Mouse (Mus musculus) embryonic facial prominence, embryonic 14.5 days (tissue): ENCODE measurements at regions not wholly inside any gene's neighbourhood (a gene's known extent, or its start where the extent isn't known, plus 50 kb on each side); places are given as distances from the start of the nearest gene placed in this dataset.
A peak's percentile ranks its signal among the peaks of the same experiment; 100 is the strongest.

Source experiments
- ATAC-seq: fragments of 200-750 bp; cut with Nextera tagmentation; 2 replicates; pipeline ENCODE4 v1.8.0; 2017; ENCODE audit warnings: low read depth, moderate number of reproducible peaks, moderate TSS enrichment
- DNase-seq: peaks from one replicate; pipeline ENCODE4 v3.0.0-alpha.2; 2015; ENCODE audit warnings: low spot score
- H3K27ac ChIP-seq: fragments of 300-500 bp; sonication (generic); replicated peaks from 2 replicates; pipeline ENCODE4 v1.5.1; 2014; ENCODE audit warnings: low read depth, mild to moderate bottlenecking, low read length, moderate library complexity
- H3K27me3 ChIP-seq: fragments of 300-500 bp; sonication (generic); replicated peaks from 2 replicates; pipeline ENCODE4 v1.6.1; 2014; ENCODE audit warnings: low read length; ENCODE audit not compliant: control insufficient read depth, insufficient read depth
- H3K36me3 ChIP-seq: fragments of 300-500 bp; sonication (generic); 2 replicates; pipeline ENCODE4 v1.6.1; 2014; ENCODE audit warnings: low read length, mixed read lengths; ENCODE audit not compliant: control insufficient read depth, insufficient read depth
- H3K4me1 ChIP-seq: fragments of 300-500 bp; sonication (generic); 2 replicates; pipeline ENCODE4 v1.6.1; 2014; ENCODE audit warnings: antibody characterized with exemption, low read length; ENCODE audit not compliant: control insufficient read depth, insufficient read depth
- H3K4me2 ChIP-seq: fragments of 300-500 bp; sonication (generic); 2 replicates; pipeline ENCODE4 v1.6.1; 2014; ENCODE audit warnings: low read depth, mild to moderate bottlenecking, low read length, moderate library complexity, mixed read lengths
- H3K4me3 ChIP-seq: fragments of 300-500 bp; sonication (generic); 2 replicates; pipeline ENCODE4 v1.5.1; 2014; ENCODE audit warnings: low read depth, mild to moderate bottlenecking, low read length
- H3K9ac ChIP-seq: fragments of 300-500 bp; sonication (generic); 2 replicates; pipeline ENCODE4 v1.6.1; 2014; ENCODE audit warnings: low read depth, mild to moderate bottlenecking, low read length, moderate library complexity, mixed read lengths
- H3K9me3 ChIP-seq: fragments of 300-500 bp; sonication (generic); 2 replicates; pipeline ENCODE4 v1.6.1; 2016; ENCODE audit warnings: low read length; ENCODE audit not compliant: control insufficient read depth
- WGBS: fragments of 180-500 bp; shearing (Covaris S2); extraction: QIAGEN DNeasy Blood & Tissue Kit; methylation state at CpG from one replicate; pipeline ENCODE4 v1.1.7; 2014; 5-methylcytosine and 5-hydroxymethylcytosine counted together

DNA sequence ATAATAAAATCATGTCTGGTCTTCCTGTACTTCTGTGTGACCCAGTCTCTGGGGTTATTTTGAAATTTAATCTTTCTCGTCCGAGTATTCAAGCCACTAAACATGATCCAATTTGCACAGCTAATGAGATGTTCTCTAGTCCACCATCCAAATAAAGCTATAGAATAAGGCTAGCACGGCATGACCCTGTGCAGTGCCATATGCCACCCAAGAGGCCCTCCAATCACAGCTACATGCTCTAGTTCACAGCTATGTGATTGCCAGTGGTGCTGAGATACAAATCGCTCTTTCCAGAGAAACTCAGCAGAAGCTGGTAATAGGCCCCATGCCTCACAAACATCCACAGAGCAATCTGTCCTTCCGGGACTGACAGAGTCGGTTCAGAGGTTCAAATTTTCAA lies 426.3 kb downstream of the Ipo11 start:
- no peak for ATAC-seq
- Histone ChIP-seq H3K9me3 (no peaks in the 10 kb centered on the region), H3K4me1 (no peaks in the 10 kb centered on the region), H3K27ac (no peak overlapping the region), H3K9ac (no peak overlapping the region), H3K4me2 (no peak overlapping the region), H3K4me3 (no peak overlapping the region), H3K36me3 (no peaks in the 10 kb centered on the region), H3K27me3 (no peaks in the 10 kb centered on the region)
- DNase-seq: no peak
- 79% methylated on average over 6 of the region's 6 CpGs for WGBS

DNA sequence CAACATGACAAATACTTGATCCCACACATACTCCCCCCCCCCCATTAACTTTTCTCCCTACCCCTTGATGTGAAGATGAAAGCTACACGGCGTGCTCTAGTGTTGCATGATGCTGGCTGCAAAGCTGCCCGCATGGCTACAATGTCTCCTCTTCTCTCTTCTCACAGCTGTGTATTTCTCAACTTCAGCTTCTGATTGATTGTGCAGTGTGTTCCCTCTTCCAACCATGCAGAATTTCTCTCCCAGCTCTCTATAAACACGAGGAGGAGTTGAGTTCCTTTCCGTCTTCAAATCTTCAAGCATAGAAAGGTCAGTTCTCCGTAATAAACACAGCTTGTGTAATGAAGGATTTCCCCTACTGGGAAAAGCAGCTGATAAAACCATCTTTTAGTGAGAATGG lies 435.5 kb downstream of the Ipo11 start:
- Histone ChIP-seq H3K27me3 (no peaks in the 10 kb centered on the region), H3K36me3 (no peaks in the 10 kb centered on the region), H3K9ac (no peak overlapping the region), H3K4me3 (no peak overlapping the region), H3K9me3 (no peaks in the 10 kb centered on the region), H3K27ac (no peak overlapping the region), H3K4me1 (no peaks in the 10 kb centered on the region), H3K4me2 (no peak overlapping the region)
- WGBS: 69% methylated on average over 6 of the region's 6 CpGs
- no peak for ATAC-seq
- DNase-seq: no peak

DNA sequence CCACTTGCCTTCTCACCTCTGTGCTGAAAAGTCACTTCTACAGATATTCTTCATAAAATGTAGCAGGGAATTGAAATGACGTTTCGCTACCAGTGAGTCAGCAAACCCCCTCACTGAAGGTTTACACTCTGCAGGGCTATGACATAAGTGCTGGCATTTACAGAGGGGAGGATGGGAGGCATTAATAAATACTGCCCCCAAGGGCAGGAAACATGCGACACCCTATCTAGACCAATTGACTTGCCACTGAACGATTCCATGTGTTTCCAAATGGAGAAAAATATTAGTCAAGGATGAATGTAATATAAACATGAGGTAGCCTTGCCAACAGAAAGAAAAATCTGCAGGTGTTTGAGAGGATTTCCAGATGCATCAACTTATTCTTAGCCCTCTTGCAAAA lies 465.5 kb downstream of the Ipo11 start:
- 37% methylated on average over 4 of the region's 4 CpGs for WGBS
- DNase-seq (peak; percentile 22), ATAC-seq (no peak)
- Histone ChIP-seq H3K27me3 (no peaks in the 10 kb centered on the region), H3K4me2 (no peak overlapping the region), H3K4me1 (no peaks in the 10 kb centered on the region), H3K4me3 (no peak overlapping the region), H3K9ac (no peak overlapping the region), H3K36me3 (no peaks in the 10 kb centered on the region), H3K27ac (no peak overlapping the region), H3K9me3 (no peaks in the 10 kb centered on the region)

DNA sequence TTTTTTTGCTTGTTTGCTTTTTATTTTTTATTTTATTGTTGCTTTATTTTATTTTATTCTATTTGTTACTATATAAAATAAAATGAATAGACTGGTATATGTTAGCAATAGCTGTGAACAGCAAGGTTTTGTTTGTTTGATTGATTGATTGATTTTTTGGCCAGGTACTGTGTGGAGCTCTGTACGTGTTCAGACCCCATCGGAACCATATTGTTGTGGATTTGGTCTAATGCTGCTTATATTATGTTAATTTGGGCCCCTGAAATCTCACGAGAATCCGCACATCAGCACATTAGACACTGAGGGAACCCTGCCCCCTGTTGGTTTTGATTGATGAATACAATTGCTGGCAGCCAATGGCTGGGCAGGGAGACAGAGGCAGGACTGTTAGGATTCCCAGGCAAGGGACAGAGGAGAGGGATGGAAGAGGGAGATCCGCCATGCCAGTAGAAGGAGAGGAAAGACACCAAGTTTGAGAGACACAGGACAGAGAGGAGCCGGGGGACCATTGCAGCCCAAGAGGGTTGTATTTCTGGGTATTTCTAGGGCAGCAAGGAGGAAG lies 482.3 kb downstream of the Ipo11 start:
- Histone ChIP-seq H3K4me3 (no peak overlapping the region), H3K9me3 (no peaks in the 10 kb centered on the region), H3K9ac (no peak overlapping the region), H3K27me3 (no peaks in the 10 kb centered on the region), H3K27ac (no peak overlapping the region), H3K4me1 (no peaks in the 10 kb centered on the region), H3K36me3 (no peaks in the 10 kb centered on the region), H3K4me2 (no peak overlapping the region)
- ATAC-seq: no peak
- DNase-seq: no peak
- 84% methylated on average over 6 of the region's 6 CpGs for WGBS

DNA sequence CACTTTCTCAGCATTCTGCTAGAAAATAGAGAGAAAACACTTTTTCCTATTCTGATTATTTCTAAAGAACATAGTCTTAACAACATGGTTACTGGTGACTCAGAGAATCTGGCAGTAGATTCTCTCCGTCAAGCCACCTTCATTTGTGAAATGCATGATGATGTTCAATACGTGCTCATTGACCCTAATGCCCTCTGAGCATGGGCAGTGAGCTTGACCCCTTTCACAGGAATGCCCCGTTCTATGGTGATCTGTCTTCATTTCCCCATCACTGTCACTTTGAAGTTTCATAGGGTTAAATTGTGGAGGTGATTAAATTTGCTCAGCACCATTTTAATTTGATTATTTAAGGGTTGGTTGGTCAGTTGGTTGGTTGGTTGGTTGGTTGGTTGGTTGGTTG lies 504.6 kb downstream of the Ipo11 start:
- H3K9ac ChIP-seq: no peak overlapping the region
- DNase-seq: no peak
- H3K4me1 ChIP-seq: no peaks in the 10 kb centered on the region
- H3K27me3 ChIP-seq: no peaks in the 10 kb centered on the region
- H3K4me3 ChIP-seq: no peak overlapping the region
- no peak for ATAC-seq
- H3K27ac ChIP-seq: no peak overlapping the region
- no peaks in the 10 kb centered on the region for H3K9me3 ChIP-seq
- no peak overlapping the region for H3K4me2 ChIP-seq
- H3K36me3 ChIP-seq: no peaks in the 10 kb centered on the region
- WGBS: 61% methylated on average over 3 of the region's 3 CpGs

DNA sequence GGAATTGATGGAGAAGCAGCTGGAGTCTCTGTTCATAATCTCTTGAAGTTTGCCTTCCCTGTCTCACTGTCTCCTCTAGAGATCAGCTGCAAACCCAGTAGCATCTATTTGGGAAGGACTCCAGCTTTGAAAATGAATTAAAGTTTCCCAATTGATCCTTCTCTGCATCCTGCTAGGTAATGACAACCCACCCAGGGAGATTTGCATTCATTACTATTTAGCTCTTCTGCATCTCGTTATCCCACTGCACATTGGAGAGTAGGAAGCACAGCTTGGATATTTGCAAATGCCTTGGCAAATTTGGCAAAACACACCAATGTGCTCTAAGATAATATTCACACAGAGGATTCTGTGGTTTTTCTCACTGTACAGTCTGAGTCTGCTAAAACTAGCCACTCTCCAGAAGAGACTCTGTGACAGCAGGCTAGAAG lies 530.1 kb downstream of the Ipo11 start:
- 33% methylated on average over 1 of the region's 1 CpGs for WGBS
- Histone ChIP-seq H3K27me3 (no peaks in the 10 kb centered on the region), H3K9me3 (no peaks in the 10 kb centered on the region), H3K4me3 (no peak overlapping the region), H3K27ac (no peak overlapping the region), H3K36me3 (no peaks in the 10 kb centered on the region), H3K9ac (no peak overlapping the region), H3K4me1 (no peaks in the 10 kb centered on the region), H3K4me2 (no peak overlapping the region)
- ATAC-seq (no peak), DNase-seq (no peak)

DNA sequence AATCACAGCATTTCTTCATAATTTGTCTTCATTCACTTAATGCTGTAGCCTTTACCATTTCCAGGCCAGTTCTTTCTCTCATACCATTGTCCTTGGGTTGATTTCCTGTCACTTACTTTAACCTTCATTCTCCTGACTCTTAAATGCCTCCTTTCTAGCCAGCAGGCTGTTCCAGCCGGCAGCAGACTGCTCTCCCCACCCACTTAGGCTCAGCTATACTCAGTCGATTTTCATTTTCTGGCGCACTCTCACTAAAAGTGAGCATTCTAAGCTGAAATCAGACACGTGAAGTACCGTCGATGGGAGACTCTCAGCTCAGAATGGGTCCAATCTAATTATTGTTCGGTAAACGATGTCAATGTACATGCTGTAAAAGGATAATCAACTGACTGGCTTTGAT lies 544.1 kb downstream of the Ipo11 start:
- ATAC-seq (no peak), DNase-seq (no peak)
- Histone ChIP-seq H3K27ac (no peak overlapping the region), H3K27me3 (no peaks in the 10 kb centered on the region), H3K9me3 (no peaks in the 10 kb centered on the region), H3K36me3 (no peaks in the 10 kb centered on the region), H3K4me3 (no peak overlapping the region), H3K4me2 (no peak overlapping the region), H3K9ac (no peak overlapping the region), H3K4me1 (no peaks in the 10 kb centered on the region)
- WGBS: 75% methylated on average over 8 of the region's 8 CpGs

DNA sequence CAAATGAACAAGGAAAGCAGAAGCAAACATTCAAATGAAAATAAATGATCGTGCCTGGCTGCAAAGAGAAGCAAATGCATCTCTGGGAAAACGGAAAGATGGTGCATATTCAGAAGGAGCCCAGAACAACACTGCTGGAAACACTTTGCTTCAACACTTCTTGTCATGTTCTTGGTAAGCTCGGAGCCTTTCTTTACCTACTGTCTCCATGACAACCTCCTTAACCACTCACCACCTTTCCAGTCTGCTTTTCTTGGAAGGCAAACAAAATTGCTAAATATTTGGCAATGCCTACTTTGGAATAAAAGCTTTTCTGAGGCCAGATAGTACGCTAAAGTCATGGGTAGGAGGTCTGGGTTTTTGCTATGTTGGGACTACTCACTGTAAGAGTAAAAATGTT lies 548.1 kb downstream of the Ipo11 start:
- H3K4me3 ChIP-seq: no peak overlapping the region
- ATAC-seq (no peak), DNase-seq (no peak)
- H3K27ac ChIP-seq: no peak overlapping the region
- no peaks in the 10 kb centered on the region for H3K27me3 ChIP-seq
- H3K9me3 ChIP-seq: no peaks in the 10 kb centered on the region
- H3K4me1 ChIP-seq: no peaks in the 10 kb centered on the region
- H3K9ac ChIP-seq: no peak overlapping the region
- 51% methylated on average over 4 of the region's 4 CpGs for WGBS
- H3K36me3 ChIP-seq: no peaks in the 10 kb centered on the region
- no peak overlapping the region for H3K4me2 ChIP-seq

DNA sequence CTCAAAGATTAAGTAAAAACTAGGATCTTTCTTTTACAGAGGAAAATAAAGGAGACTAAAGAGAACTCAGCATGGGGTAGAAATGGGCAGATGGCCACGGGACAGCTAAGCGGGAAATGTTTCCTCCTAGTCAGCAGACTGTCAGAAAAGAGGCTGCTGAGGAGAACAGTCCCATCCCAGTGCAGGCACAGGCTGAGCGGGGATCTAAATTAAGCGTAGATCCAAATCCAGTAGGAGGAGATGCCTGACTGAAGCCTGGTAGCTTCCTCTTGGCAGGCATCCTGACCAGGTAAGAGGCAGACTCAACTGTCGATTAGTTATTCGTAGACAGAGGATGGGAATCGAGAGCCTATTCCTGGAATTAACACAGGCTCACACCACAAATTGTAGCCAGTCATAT lies 569.2 kb downstream of the Ipo11 start:
- no peak overlapping the region for H3K4me2 ChIP-seq
- 82% methylated on average over 7 of the region's 7 CpGs for WGBS
- ATAC-seq: no peak

More for the DNA sequence above, 569.2 kb downstream of the Ipo11 start:
- Histone ChIP-seq H3K4me3 (no peak overlapping the region), H3K27ac (no peak overlapping the region), H3K27me3 (no peaks in the 10 kb centered on the region), H3K36me3 (no peaks in the 10 kb centered on the region), H3K9me3 (no peaks in the 10 kb centered on the region), H3K9ac (no peak overlapping the region), H3K4me1 (no peaks in the 10 kb centered on the region)
- DNase-seq: no peak
